Mouse (Mus musculus) liver, postnatal 0 days (tissue): ENCODE data around the gene Rtl10. TPM values are rescaled to one million over a fixed set of nuclear protein-coding genes. Genes with fewer than 3 reads are reported as not detected.
A peak's percentile ranks its signal among the peaks of the same experiment; 100 is the strongest.

Experiments
- ATAC-seq: fragments of 200-750 bp; cut with Nextera tagmentation; 2 replicates; pipeline ENCODE4 v1.8.0; 2017; ENCODE audit warnings: mild to moderate bottlenecking, moderate library complexity
- DNase-seq: peaks from one replicate; pipeline ENCODE4 v3.0.0-alpha.2; 2016
- H3K27ac ChIP-seq: fragments of 300-500 bp; sonication (generic); 2 replicates; pipeline ENCODE4 v1.5.1; 2014; ENCODE audit warnings: antibody characterized with exemption, moderate library complexity, mild to moderate bottlenecking, low read depth
- H3K27me3 ChIP-seq: fragments of 300-500 bp; sonication (generic); 2 replicates; pipeline ENCODE4 v1.6.1; 2014; ENCODE audit warnings: low read length, control low read depth, mixed read lengths; ENCODE audit not compliant: insufficient read depth
- H3K36me3 ChIP-seq: fragments of 300-500 bp; sonication (generic); replicated peaks from 2 replicates; pipeline ENCODE4 v1.6.1; 2014; ENCODE audit warnings: mild to moderate bottlenecking, control low read depth, low read length, moderate library complexity, mixed read lengths; ENCODE audit not compliant: insufficient read depth
- H3K4me1 ChIP-seq: fragments of 300-500 bp; sonication (generic); 2 replicates; pipeline ENCODE4 v1.6.1; 2014; ENCODE audit warnings: antibody characterized with exemption, mild to moderate bottlenecking, control low read depth; ENCODE audit not compliant: insufficient read depth
- H3K4me2 ChIP-seq: fragments of 300-500 bp; sonication (generic); 2 replicates; pipeline ENCODE4 v1.6.1; 2014; ENCODE audit warnings: low read depth, mild to moderate bottlenecking, low read length, moderate library complexity, mixed read lengths
- H3K4me3 ChIP-seq: fragments of 300-500 bp; sonication (generic); 2 replicates; pipeline ENCODE4 v1.5.1; 2014; ENCODE audit warnings: low read depth, low read length
- H3K9ac ChIP-seq: fragments of 300-500 bp; sonication (generic); replicated peaks from 2 replicates; pipeline ENCODE4 v1.6.1; 2014; ENCODE audit warnings: mild to moderate bottlenecking, moderate library complexity
- H3K9me3 ChIP-seq: fragments of 300-500 bp; sonication (generic); 2 replicates; pipeline ENCODE4 v1.6.1; 2016; ENCODE audit warnings: mild to moderate bottlenecking, control low read depth, low read length, mixed read lengths
- CTCF ChIP-seq: sonication (generic); IDR thresholded peaks from 2 replicates; pipeline ENCODE4 v1.5.1; 2016; ENCODE audit warnings: antibody characterized with exemption, low read depth
- EP300 ChIP-seq: IDR thresholded peaks from 2 replicates; pipeline ENCODE4 v1.6.1; 2016; ENCODE audit warnings: antibody characterized with exemption, low read depth, mild to moderate bottlenecking
- WGBS: fragments of 180-500 bp; shearing (Covaris S2); extraction: QIAGEN DNeasy Blood & Tissue Kit; methylation state at CpG from one replicate; pipeline ENCODE4 v1.1.7; 2014; ENCODE audit not compliant: insufficient replicate concordance; 5-methylcytosine and 5-hydroxymethylcytosine counted together
- polyA plus RNA-seq: library from polyadenylated mRNA; unstranded; fragments of >200 nt; fragmentation: Nextera tagmentation; extraction: Ambion mirVana; gene quantifications from 2 replicates; pipeline ENCODE4 v1.2.1, GENCODE M21; 2015

Gene Rtl10
- polyA plus RNA-seq, 1 experiment from 2014 or later = 0.59 TPM

DNA sequence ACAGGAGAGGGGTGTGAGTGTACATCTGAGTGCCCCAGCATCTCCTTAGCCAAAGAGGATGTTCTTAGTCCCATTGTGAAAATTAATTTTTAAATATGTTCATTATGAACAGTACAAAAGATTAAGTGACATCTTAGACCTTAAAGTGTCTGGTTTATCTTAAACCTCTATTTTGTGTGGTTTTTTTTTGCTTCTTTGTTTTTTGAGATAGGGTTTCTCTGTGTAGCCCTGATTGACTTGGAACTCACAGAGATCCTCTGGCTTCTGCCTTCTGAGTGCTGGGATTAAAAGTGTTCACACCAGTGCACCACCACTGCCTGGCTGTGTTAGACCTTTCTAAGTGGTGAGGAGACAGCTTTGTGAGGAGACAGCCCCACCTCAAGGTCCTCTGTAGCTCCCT, 40.0 kb upstream of the Rtl10 start:
- no peak for ATAC-seq
- Histone ChIP-seq H3K36me3 (peaks cover 66% of the 10 kb centered on the region), H3K27ac (no peak overlapping the region), H3K4me1 (peaks cover 7% of the 10 kb centered on the region; the same call in 1 of the 2 replicates), H3K9ac (no peak overlapping the region), H3K4me3 (no peak overlapping the region), H3K9me3 (no peaks in the 10 kb centered on the region), H3K4me2 (no peak overlapping the region), H3K27me3 (no peaks in the 10 kb centered on the region)
- TF ChIP-seq EP300 (no peak), CTCF (no peak)
- no peak for DNase-seq

DNA sequence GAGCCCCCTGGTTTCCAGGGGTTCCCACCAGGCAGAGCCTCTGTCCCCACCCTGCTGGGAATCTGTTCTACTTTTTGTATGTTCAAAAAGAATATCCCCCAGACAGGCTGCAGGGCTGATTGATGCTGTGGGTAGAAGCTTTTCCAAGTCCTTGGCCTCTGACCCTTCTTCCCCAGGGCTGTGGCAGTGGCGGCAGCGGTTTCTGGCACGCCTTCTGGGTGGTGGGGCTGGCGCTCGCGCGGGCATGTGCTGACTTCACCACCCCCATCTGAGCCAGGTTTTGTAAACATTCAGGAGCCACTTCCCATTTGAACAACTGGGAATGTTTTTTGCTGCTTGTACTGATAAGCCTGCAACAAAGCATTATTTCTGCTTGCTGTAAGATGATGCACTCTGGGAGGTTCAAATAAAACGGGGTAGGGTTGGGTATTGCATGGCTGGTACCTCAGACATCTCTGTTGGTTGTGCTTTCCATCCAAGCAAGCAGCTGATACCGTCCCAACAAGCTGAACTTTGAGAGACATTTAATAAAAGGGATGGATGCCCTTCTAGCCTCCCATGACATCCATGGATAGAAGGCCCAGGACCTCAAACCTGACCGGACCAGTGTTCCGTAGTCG, 39.3 kb upstream of the Rtl10 start:
- H3K4me1 ChIP-seq = peaks cover 7% of the 10 kb centered on the region; the same call in 1 of the 2 replicates
- 0 out of 2 replicates have a peak overlapping the region, but pooled peaks have one; percentile 5 for H3K9ac ChIP-seq
- H3K4me3 ChIP-seq = no peak overlapping the region
- peak; percentile 12; the same call in 1 of the 2 replicates for ATAC-seq
- no peaks in the 10 kb centered on the region for H3K9me3 ChIP-seq
- peaks cover 66% of the 10 kb centered on the region for H3K36me3 ChIP-seq
- WGBS = 9% methylated on average over 12 of the region's 12 CpGs
- no peak for DNase-seq
- H3K27ac ChIP-seq = peak overlapping the region; percentile 69; the same call in 1 of the 2 replicates
- peak overlapping the region; percentile 1; the same call in 1 of the 2 replicates for H3K4me2 ChIP-seq
- no peaks in the 10 kb centered on the region for H3K27me3 ChIP-seq
- TF ChIP-seq CTCF = no peak
- no peak for TF ChIP-seq EP300

DNA sequence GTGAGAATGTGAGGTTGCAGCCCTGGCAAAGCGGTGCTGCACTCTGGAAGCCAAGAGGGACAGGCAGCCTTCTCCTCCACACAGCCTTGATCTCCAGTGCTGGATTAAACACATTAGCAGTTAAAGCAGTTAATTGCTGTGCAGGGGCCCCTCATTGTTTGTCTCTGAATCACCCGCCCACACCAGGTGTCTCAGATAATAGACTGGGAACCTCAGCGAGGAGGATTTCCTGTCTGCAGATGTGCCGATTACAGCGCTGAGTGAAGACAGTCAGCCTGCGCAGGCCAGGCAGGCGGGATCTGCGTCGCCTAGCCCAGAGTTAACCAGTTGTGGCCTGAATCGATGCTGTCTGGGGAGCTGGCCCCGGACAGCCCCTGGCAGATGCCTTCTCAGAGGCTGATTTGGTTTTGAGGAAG, 38.7 kb upstream of the Rtl10 start:
- Histone ChIP-seq H3K9ac (no peak overlapping the region), H3K4me1 (peaks cover 7% of the 10 kb centered on the region; the same call in 1 of the 2 replicates), H3K9me3 (no peaks in the 10 kb centered on the region), H3K27me3 (no peaks in the 10 kb centered on the region), H3K4me2 (peak overlapping the region; percentile 1; the same call in 1 of the 2 replicates), H3K4me3 (no peak overlapping the region), H3K36me3 (peaks cover 67% of the 10 kb centered on the region), H3K27ac (peak overlapping the region; percentile 69; the same call in 1 of the 2 replicates)
- DNase-seq (peak; percentile 61), ATAC-seq (peak; percentile 85)
- 17% methylated on average over 11 of the region's 11 CpGs for WGBS
- TF ChIP-seq EP300 (peak; percentile 84), CTCF (no peak)

DNA sequence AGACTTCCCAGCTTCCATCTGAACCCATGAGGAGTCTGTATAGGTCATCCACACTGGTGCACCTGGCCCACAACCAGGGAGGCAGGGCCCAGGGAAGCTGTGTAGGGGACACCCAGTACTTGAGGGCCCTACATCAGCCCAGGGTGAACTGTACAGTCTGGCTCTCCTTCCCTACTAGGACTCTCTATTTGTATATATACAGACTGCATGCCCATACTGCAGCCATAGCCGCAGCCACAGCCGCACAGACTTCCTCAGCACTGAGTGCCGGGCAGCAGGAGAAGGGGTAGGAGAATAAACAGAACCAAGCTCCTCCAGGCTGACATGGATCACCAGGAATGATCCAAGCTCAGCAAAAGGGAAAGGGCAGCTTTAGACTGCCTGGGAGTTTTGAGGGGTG, 37.9 kb upstream of the Rtl10 start:
- no peak overlapping the region for H3K4me3 ChIP-seq
- ATAC-seq (no peak), DNase-seq (no peak)
- H3K9me3 ChIP-seq = no peaks in the 10 kb centered on the region
- H3K27me3 ChIP-seq = no peaks in the 10 kb centered on the region
- H3K4me2 ChIP-seq = no peak overlapping the region
- TF ChIP-seq EP300 (no peak), CTCF (no peak)
- 90% methylated on average over 3 of the region's 3 CpGs for WGBS
- H3K36me3 ChIP-seq = peaks cover 71% of the 10 kb centered on the region
- 0 out of 2 replicates have a peak overlapping the region, but pooled peaks have one; percentile 19 for H3K27ac ChIP-seq
- H3K9ac ChIP-seq = no peak overlapping the region
- H3K4me1 ChIP-seq = peaks cover 7% of the 10 kb centered on the region; the same call in 1 of the 2 replicates

DNA sequence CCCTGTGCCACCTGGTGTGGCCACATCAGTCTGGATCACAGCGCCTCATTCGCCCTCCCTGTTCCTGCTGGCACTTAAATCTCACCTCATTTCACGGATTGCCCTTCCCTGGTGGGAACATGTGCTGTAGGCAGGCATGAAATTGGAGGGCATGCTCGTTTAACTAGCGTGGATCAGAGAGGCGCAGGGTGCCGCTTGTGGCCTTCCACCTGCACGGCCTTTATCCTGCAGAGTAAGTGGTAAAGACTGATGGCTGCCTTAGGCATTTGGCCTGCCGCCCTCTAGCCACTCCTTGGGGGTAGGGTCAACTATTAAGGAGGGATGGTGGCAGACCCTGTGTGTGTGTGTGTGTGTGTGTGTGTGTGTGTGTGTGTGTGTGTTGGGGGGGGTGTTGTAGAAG, 36.7 kb upstream of the Rtl10 start:
- H3K36me3 ChIP-seq = peaks cover 62% of the 10 kb centered on the region

DNA sequence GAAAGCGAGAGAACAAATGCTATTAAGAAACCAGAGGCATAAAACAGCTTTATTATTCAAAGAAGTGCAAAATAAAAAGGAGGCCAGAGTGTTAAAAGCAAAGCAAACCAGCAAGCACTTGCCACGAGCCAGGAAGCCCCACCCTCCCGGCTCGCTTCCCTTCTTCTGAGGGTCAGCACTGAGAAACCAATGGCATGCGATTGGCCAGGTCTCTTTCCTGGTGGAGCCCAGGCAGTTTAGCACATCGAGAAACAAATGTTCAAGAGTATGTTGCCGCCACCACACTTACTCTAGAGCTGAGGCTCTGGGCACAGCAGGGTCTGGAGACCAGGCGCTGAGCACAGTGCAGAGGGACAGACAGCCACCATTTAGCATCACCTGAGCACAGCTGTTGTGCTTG, 36.1 kb upstream of the Rtl10 start:
- H3K36me3 ChIP-seq = peaks cover 58% of the 10 kb centered on the region
- no peak for TF ChIP-seq EP300
- TF ChIP-seq CTCF = no peak
- no peak overlapping the region for H3K4me2 ChIP-seq
- H3K9ac ChIP-seq = no peak overlapping the region
- peaks cover 7% of the 10 kb centered on the region for H3K4me1 ChIP-seq
- WGBS = 54% methylated on average over 8 of the region's 8 CpGs
- ATAC-seq (no peak), DNase-seq (no peak)
- H3K9me3 ChIP-seq = no peaks in the 10 kb centered on the region
- no peak overlapping the region for H3K27ac ChIP-seq
- no peaks in the 10 kb centered on the region for H3K27me3 ChIP-seq
- no peak overlapping the region for H3K4me3 ChIP-seq

More for the DNA sequence above, 36.7 kb upstream of the Rtl10 start:
- H3K9ac ChIP-seq = no peak overlapping the region
- no peak overlapping the region for H3K4me3 ChIP-seq
- no peak for DNase-seq
- TF ChIP-seq EP300 = no peak
- no peak for TF ChIP-seq CTCF
- no peak for ATAC-seq
- 88% methylated on average over 9 of the region's 9 CpGs for WGBS
- no peak overlapping the region for H3K4me2 ChIP-seq
- H3K9me3 ChIP-seq = no peaks in the 10 kb centered on the region
- H3K27me3 ChIP-seq = no peaks in the 10 kb centered on the region
- no peak overlapping the region for H3K27ac ChIP-seq
- peaks cover 7% of the 10 kb centered on the region; the same call in 1 of the 2 replicates for H3K4me1 ChIP-seq
